Mouse (Mus musculus): ENCODE data around the gene Cask.

Gene Cask

GRCm38 (mm10) chrX:13621473-13621872 is 229.7 kb downstream of the Cask start:
- DNase-seq = no peak

- DNase-seq = no peak
These were observed 232.7 kb downstream of the Cask start for GRCm38 (mm10) chrX:13618476-13618875.

- no peak for DNase-seq
These were observed 233.9 kb downstream of the Cask start for GRCm38 (mm10) chrX:13617294-13617693.

- DNase-seq = no peak
These were observed 234.4 kb downstream of the Cask start for GRCm38 (mm10) chrX:13616726-13617125.

- no peak for DNase-seq
These were observed 239.1 kb downstream of the Cask start for GRCm38 (mm10) chrX:13612115-13612514.

GRCm38 (mm10) chrX:13611114-13611513 is 240.1 kb downstream of the Cask start:
- DNase-seq = no peak

- no peak for DNase-seq
These were observed 243.4 kb downstream of the Cask start for GRCm38 (mm10) chrX:13607752-13608151.

- no peak for DNase-seq
These were observed 244.4 kb downstream of the Cask start for GRCm38 (mm10) chrX:13606741-13607140.

- no peak for DNase-seq
These were observed 251.2 kb downstream of the Cask start for GRCm38 (mm10) chrX:13599966-13600365.

GRCm38 (mm10) chrX:13599373-13599772 is 251.8 kb downstream of the Cask start:
- DNase-seq = no peak

- DNase-seq = no peak
These were observed 273.5 kb downstream of the Cask start for GRCm38 (mm10) chrX:13577647-13578046.

GRCm38 (mm10) chrX:13576606-13577005 is 274.6 kb downstream of the Cask start:
- DNase-seq = no peak

- no peak for DNase-seq
These were observed 276.3 kb downstream of the Cask start for GRCm38 (mm10) chrX:13574872-13575271.

GRCm38 (mm10) chrX:13574298-13574697 is 276.9 kb downstream of the Cask start:
- DNase-seq = no peak

GRCm38 (mm10) chrX:13554504-13554903 is 296.7 kb downstream of the Cask start:
- DNase-seq = no peak

GRCm38 (mm10) chrX:13552288-13552687 is 298.9 kb downstream of the Cask start:
- no peak for DNase-seq

- no peak for DNase-seq
These were observed 299.6 kb downstream of the Cask start for GRCm38 (mm10) chrX:13551566-13551965.

- DNase-seq = no peak
These were observed 302.1 kb downstream of the Cask start for GRCm38 (mm10) chrX:13549100-13549499.

- DNase-seq = no peak
These were observed 329.9 kb downstream of the Cask start for GRCm38 (mm10) chrX:13521288-13521687.

- DNase-seq = peak; percentile 59
These were observed 330.6 kb downstream of the Cask start for GRCm38 (mm10) chrX:13520566-13520965.

GRCm38 (mm10) chrX:13519408-13519783 is 331.8 kb downstream of the Cask start:
- no peak for DNase-seq

- DNase-seq = no peak
These were observed 332.3 kb downstream of the Cask start for GRCm38 (mm10) chrX:13518781-13519407.

- DNase-seq = no peak
These were observed 333.1 kb downstream of the Cask start for GRCm38 (mm10) chrX:13518019-13518418.

GRCm38 (mm10) chrX:13516451-13516850 is 334.7 kb downstream of the Cask start:
- DNase-seq = no peak

- DNase-seq = no peak
These were observed 337.3 kb downstream of the Cask start for GRCm38 (mm10) chrX:13513864-13514263.

All from cerebellum, adult 9-11 months (tissue).